Mouse (Mus musculus) liver, embryonic 15.5 days (tissue): ENCODE measurements at regions not wholly inside any gene's neighbourhood (a gene's known extent, or its start where the extent isn't known, plus 50 kb on each side); places are given as distances from the start of the nearest gene placed in this dataset.
A peak's percentile ranks its signal among the peaks of the same experiment; 100 is the strongest.

Experiments
- ATAC-seq: fragments of 200-750 bp; cut with Nextera tagmentation; 2 replicates; pipeline ENCODE4 v1.8.0; 2017; ENCODE audit warnings: moderate number of reproducible peaks, mild to moderate bottlenecking, moderate library complexity; ENCODE audit not compliant: insufficient read depth
- H3K27ac ChIP-seq: fragments of 300-500 bp; sonication (generic); replicated peaks from 2 replicates; pipeline ENCODE4 v1.5.1; 2015; ENCODE audit warnings: mild to moderate bottlenecking, inconsistent platforms
- H3K27me3 ChIP-seq: fragments of 300-500 bp; sonication (generic); 2 replicates; pipeline ENCODE4 v1.6.1; 2015; ENCODE audit warnings: mild to moderate bottlenecking, inconsistent platforms
- H3K36me3 ChIP-seq: fragments of 300-500 bp; sonication (generic); replicated peaks from 2 replicates; pipeline ENCODE4 v1.6.1; 2015; ENCODE audit warnings: moderate library complexity, mild to moderate bottlenecking, inconsistent platforms
- H3K4me1 ChIP-seq: fragments of 300-500 bp; sonication (generic); replicated peaks from 2 replicates; pipeline ENCODE4 v1.6.1; 2015; ENCODE audit warnings: inconsistent platforms
- H3K4me2 ChIP-seq: fragments of 300-500 bp; sonication (generic); 2 replicates; pipeline ENCODE4 v1.6.1; 2015; ENCODE audit warnings: moderate library complexity, mild to moderate bottlenecking, inconsistent platforms
- H3K4me3 ChIP-seq: fragments of 300-500 bp; sonication (generic); replicated peaks from 2 replicates; pipeline ENCODE4 v1.5.1; 2015; ENCODE audit warnings: mild to moderate bottlenecking, inconsistent platforms
- H3K9ac ChIP-seq: fragments of 300-500 bp; sonication (generic); 2 replicates; pipeline ENCODE4 v1.6.1; 2015; ENCODE audit warnings: moderate library complexity, mild to moderate bottlenecking, inconsistent platforms
- H3K9me3 ChIP-seq: fragments of 300-500 bp; sonication (generic); replicated peaks from 2 replicates; pipeline ENCODE4 v1.6.1; 2016; ENCODE audit warnings: inconsistent platforms
- WGBS: fragments of 180-500 bp; shearing (Covaris S2); methylation state at CpG from one replicate; pipeline ENCODE4 v1.1.7; 2015; ENCODE audit warnings: mixed read lengths; ENCODE audit not compliant: insufficient replicate concordance; 5-methylcytosine and 5-hydroxymethylcytosine counted together

DNA sequence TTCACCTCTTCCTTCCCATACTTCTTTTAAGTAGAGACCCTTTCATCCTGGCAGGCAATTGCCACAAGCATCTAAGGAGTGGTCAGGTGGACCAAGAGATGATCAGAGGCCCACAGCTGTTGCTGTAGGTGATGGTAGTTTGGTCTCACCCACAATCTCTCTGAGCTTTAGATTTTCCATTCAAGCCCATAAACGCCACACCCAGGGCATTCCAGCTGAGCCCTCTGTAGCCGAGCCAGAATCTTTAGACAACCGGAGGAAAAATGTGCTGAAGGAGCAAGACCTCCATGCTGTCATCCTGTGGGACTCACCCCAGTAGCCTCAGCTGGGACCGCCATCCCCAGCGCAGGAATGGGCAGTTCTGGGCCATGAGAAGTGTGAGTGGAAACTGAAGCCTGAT lies 93.7 kb upstream of the Dlx2 start:
- no peaks in the 10 kb centered on the region for H3K4me1 ChIP-seq
- no peak overlapping the region for H3K27ac ChIP-seq
- no peaks in the 10 kb centered on the region; the same call in 1 of the 2 replicates for H3K27me3 ChIP-seq
- no peaks in the 10 kb centered on the region for H3K36me3 ChIP-seq
- H3K4me3 ChIP-seq, result no peak overlapping the region
- no peak overlapping the region for H3K4me2 ChIP-seq
- WGBS, result 82% methylated on average over 5 of the region's 5 CpGs
- no peaks in the 10 kb centered on the region for H3K9me3 ChIP-seq
- no peak overlapping the region for H3K9ac ChIP-seq
- no peak for ATAC-seq

DNA sequence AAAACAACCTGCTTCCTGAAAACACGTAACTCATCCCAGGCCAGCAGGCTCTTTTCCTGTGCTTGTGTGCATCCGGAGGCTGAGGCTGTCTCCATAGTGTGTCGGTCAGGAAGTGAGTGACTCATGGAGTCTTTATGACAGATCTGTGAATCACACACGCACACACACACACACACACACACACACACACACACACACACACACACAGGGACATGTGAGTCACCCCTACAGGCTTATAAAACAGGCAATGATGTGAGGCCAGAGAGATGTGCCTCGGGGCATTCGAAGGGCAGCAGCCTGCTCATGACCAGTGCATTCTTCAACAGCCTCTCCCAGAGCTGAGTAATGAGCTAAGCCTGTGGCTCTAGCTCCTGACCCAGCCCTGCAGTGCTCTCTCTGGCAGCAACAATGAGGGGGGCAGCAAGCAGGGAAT lies 97.5 kb upstream of the Dlx2 start:
- Histone ChIP-seq H3K9ac (no peak overlapping the region), H3K4me3 (no peak overlapping the region), H3K4me2 (no peak overlapping the region), H3K36me3 (no peaks in the 10 kb centered on the region), H3K27ac (no peak overlapping the region), H3K27me3 (no peaks in the 10 kb centered on the region; the same call in 1 of the 2 replicates), H3K4me1 (no peaks in the 10 kb centered on the region), H3K9me3 (no peaks in the 10 kb centered on the region)
- no peak for ATAC-seq
- 16% methylated on average over 6 of the region's 6 CpGs for WGBS

DNA sequence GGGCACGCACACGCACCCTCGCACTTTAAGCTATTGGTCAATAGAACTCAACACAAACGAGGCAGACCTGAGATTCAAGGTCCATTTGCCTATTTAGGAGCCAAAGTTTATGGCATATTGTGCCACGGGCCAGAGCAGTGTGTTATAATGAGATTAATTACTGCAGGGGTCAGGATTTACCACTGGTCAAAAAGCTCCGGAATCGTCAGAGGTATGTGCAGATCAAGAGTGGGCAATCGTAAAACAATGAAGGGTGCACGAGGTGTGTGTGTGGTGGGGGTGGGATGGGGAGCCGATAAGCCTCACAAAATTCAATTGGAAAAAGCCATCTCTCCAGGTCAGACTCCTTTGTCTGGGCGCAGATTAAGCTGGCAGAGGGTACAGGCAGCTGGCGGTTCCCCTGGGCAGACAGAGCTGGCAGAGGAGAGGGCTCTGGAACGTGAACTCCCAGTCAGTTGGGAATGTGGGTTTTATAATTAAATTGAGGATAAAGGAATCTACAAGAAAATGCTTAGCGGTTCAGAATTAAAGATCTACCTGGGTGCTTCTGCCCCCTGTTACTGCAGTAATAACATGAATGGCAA lies 97.4 kb upstream of the Itga6 start:
- H3K9me3 ChIP-seq, result no peaks in the 10 kb centered on the region
- H3K27ac ChIP-seq, result no peak overlapping the region
- no peaks in the 10 kb centered on the region for H3K4me1 ChIP-seq
- H3K9ac ChIP-seq, result no peak overlapping the region
- H3K4me3 ChIP-seq, result no peak overlapping the region
- no peak overlapping the region for H3K4me2 ChIP-seq
- ATAC-seq, result no peak
- H3K36me3 ChIP-seq, result no peaks in the 10 kb centered on the region
- 72% methylated on average over 14 of the region's 14 CpGs for WGBS
- H3K27me3 ChIP-seq, result no peaks in the 10 kb centered on the region; the same call in 1 of the 2 replicates

DNA sequence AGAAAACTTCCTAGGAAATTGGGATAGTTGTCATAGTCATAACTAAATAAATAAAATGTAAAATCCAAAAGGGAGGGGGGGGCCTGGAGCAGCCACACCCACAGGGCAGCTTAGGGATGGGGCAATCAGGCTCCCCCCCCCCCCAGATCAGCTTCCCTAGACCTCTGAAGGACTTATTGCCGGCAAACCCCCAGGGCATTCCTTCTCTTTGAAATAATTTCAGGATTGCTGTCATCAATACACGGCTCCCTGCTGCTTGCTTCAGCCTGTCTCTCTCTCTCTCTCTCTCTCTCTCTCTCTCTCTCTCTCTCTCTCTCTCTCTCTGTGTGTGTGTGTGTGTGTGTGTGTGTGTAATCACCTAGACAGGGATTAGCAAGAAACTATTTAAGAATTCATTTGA lies 93.8 kb upstream of the Itga6 start:
- H3K36me3 ChIP-seq, result no peaks in the 10 kb centered on the region
- 80% methylated on average over 2 of the region's 2 CpGs for WGBS
- H3K27ac ChIP-seq, result no peak overlapping the region
- no peak overlapping the region for H3K4me2 ChIP-seq
- H3K9me3 ChIP-seq, result no peaks in the 10 kb centered on the region
- H3K4me1 ChIP-seq, result peaks cover 17% of the 10 kb centered on the region
- no peak overlapping the region for H3K4me3 ChIP-seq
- H3K9ac ChIP-seq, result no peak overlapping the region
- H3K27me3 ChIP-seq, result no peaks in the 10 kb centered on the region
- no peak for ATAC-seq

GRCm38 (mm10) chr2:71652261-71652801 lies 93.1 kb upstream of the Itga6 start:
- H3K9ac ChIP-seq, result no peak overlapping the region
- no peak overlapping the region for H3K4me3 ChIP-seq
- H3K36me3 ChIP-seq, result no peaks in the 10 kb centered on the region
- no peaks in the 10 kb centered on the region for H3K9me3 ChIP-seq
- 31% methylated on average over 9 of the region's 9 CpGs for WGBS
- no peaks in the 10 kb centered on the region for H3K27me3 ChIP-seq
- ATAC-seq, result no peak
- H3K4me2 ChIP-seq, result no peak overlapping the region
- peaks cover 17% of the 10 kb centered on the region for H3K4me1 ChIP-seq
- H3K27ac ChIP-seq, result no peak overlapping the region

- H3K4me2 ChIP-seq, result peak overlapping the region; percentile 68; the same call in 1 of the 2 replicates
These were observed 90.5 kb upstream of the Itga6 start for GRCm38 (mm10) chr2:71654817-71655503.

GRCm38 (mm10) chr2:71655504-71656390 lies 89.7 kb upstream of the Itga6 start:
- ATAC-seq, result peak; percentile 25; the same call in 1 of the 2 replicates

More at GRCm38 (mm10) chr2:71654817-71655503, 90.5 kb upstream of the Itga6 start:
- H3K9ac ChIP-seq, result no peak overlapping the region
- H3K27me3 ChIP-seq, result no peaks in the 10 kb centered on the region
- no peak for ATAC-seq
- no peaks in the 10 kb centered on the region for H3K36me3 ChIP-seq
- no peaks in the 10 kb centered on the region for H3K9me3 ChIP-seq
- WGBS, result 34% methylated on average over 8 of the region's 8 CpGs
- H3K27ac ChIP-seq, result no peak overlapping the region
- peaks cover 18% of the 10 kb centered on the region for H3K4me1 ChIP-seq
- H3K4me3 ChIP-seq, result no peak overlapping the region

GRCm38 (mm10) chr2:71656611-71657244 lies 88.7 kb upstream of the Itga6 start:
- Histone ChIP-seq H3K27ac (no peak overlapping the region), H3K4me3 (no peak overlapping the region), H3K9me3 (no peaks in the 10 kb centered on the region), H3K4me1 (peaks cover 24% of the 10 kb centered on the region), H3K36me3 (no peaks in the 10 kb centered on the region), H3K4me2 (peak overlapping the region; percentile 68), H3K27me3 (no peaks in the 10 kb centered on the region), H3K9ac (no peak overlapping the region)
- WGBS, result 24% methylated on average over 8 of the region's 8 CpGs
- ATAC-seq, result no peak

More at GRCm38 (mm10) chr2:71655504-71656390, 89.7 kb upstream of the Itga6 start:
- H3K36me3 ChIP-seq, result no peaks in the 10 kb centered on the region
- no peaks in the 10 kb centered on the region for H3K27me3 ChIP-seq
- H3K27ac ChIP-seq, result no peak overlapping the region
- peak overlapping the region; percentile 40 for H3K4me3 ChIP-seq
- peaks cover 20% of the 10 kb centered on the region for H3K4me1 ChIP-seq
- H3K9ac ChIP-seq, result 0 out of 2 replicates have a peak overlapping the region, but pooled peaks have one; percentile 30
- peak overlapping the region; percentile 68 for H3K4me2 ChIP-seq
- 3% methylated on average over 19 of the region's 19 CpGs for WGBS
- no peaks in the 10 kb centered on the region for H3K9me3 ChIP-seq

GRCm38 (mm10) chr2:71661438-71661837 lies 84.0 kb upstream of the Itga6 start:
- peak overlapping the region; percentile 61; the same call in 1 of the 2 replicates for H3K27ac ChIP-seq

DNA sequence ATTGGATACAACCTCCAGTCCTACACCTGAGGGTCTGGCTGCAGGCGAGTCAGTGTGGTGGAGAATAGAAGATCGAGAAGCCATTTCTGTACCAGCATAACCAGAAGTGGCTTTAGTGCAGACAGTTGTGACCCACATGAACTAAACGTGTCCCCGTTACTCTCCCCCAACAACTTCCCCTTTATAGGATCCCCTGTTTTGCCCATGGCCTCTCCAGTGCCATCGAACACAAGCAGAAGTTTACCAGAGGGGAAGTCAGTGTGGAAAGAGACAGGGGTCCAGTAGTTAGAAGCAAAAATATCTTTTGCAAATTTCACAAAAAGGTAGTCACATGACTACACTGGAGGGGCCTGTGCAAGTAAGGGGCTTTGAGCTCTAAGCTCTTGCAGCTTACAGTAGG lies 83.4 kb upstream of the Itga6 start:
- H3K9ac ChIP-seq, result no peak overlapping the region
- peak overlapping the region; percentile 23; the same call in 1 of the 2 replicates for H3K4me2 ChIP-seq
- H3K4me1 ChIP-seq, result peaks cover 22% of the 10 kb centered on the region; the same call in 1 of the 2 replicates
- ATAC-seq, result no peak
- H3K9me3 ChIP-seq, result no peaks in the 10 kb centered on the region
- no peaks in the 10 kb centered on the region for H3K27me3 ChIP-seq
- peak overlapping the region; percentile 61 for H3K27ac ChIP-seq
- 16% methylated on average over 5 of the region's 5 CpGs for WGBS
- H3K4me3 ChIP-seq, result no peak overlapping the region
- H3K36me3 ChIP-seq, result no peaks in the 10 kb centered on the region

More at GRCm38 (mm10) chr2:71661438-71661837, 84.0 kb upstream of the Itga6 start:
- Histone ChIP-seq H3K9ac (no peak overlapping the region), H3K9me3 (no peaks in the 10 kb centered on the region), H3K4me2 (peak overlapping the region; percentile 23; the same call in 1 of the 2 replicates), H3K4me3 (no peak overlapping the region), H3K4me1 (peaks cover 25% of the 10 kb centered on the region), H3K36me3 (no peaks in the 10 kb centered on the region), H3K27me3 (no peaks in the 10 kb centered on the region)
- no peak for ATAC-seq
